Mouse (Mus musculus) embryonic facial prominence, embryonic 13.5 days (tissue): ENCODE results near the gene Fam193a. TPM values are rescaled to one million over a fixed set of nuclear protein-coding genes. Genes with fewer than 3 reads are reported as not detected.

ENCODE experiments used
- ATAC-seq: fragments of 200-750 bp; cut with Nextera tagmentation; 2 replicates; pipeline ENCODE4 v1.8.0; 2017; ENCODE audit warnings: low read depth; ENCODE audit not compliant: insufficient number of reproducible peaks, insufficient read depth, low FRiP score, low TSS enrichment
- H3K27ac ChIP-seq: fragments of 300-500 bp; sonication (generic); 2 replicates; pipeline ENCODE4 v1.5.1; 2015; ENCODE audit warnings: moderate library complexity, mild to moderate bottlenecking, inconsistent platforms
- H3K27me3 ChIP-seq: fragments of 300-500 bp; sonication (generic); 2 replicates; pipeline ENCODE4 v1.6.1; 2015; ENCODE audit warnings: mild to moderate bottlenecking, inconsistent platforms
- H3K36me3 ChIP-seq: fragments of 300-500 bp; sonication (generic); 2 replicates; pipeline ENCODE4 v1.6.1; 2015; ENCODE audit warnings: mild to moderate bottlenecking, inconsistent platforms
- H3K4me1 ChIP-seq: fragments of 300-500 bp; sonication (generic); 2 replicates; pipeline ENCODE4 v1.6.1; 2015; ENCODE audit warnings: inconsistent platforms
- H3K4me2 ChIP-seq: fragments of 300-500 bp; sonication (generic); 2 replicates; pipeline ENCODE4 v1.6.1; 2015; ENCODE audit warnings: moderate library complexity, mild to moderate bottlenecking, inconsistent platforms
- H3K4me3 ChIP-seq: fragments of 300-500 bp; sonication (generic); 2 replicates; pipeline ENCODE4 v1.5.1; 2015; ENCODE audit warnings: mild to moderate bottlenecking, inconsistent platforms
- H3K9ac ChIP-seq: fragments of 300-500 bp; sonication (generic); 2 replicates; pipeline ENCODE4 v1.6.1; 2015; ENCODE audit warnings: mild to moderate bottlenecking, inconsistent platforms
- H3K9me3 ChIP-seq: fragments of 300-500 bp; sonication (generic); 2 replicates; pipeline ENCODE4 v1.6.1; 2016; ENCODE audit warnings: inconsistent platforms
- WGBS: fragments of 180-500 bp; shearing (Covaris S2); methylation state at CpG from one replicate; pipeline ENCODE4 v1.1.7; 2015; ENCODE audit warnings: mixed read lengths; 5-methylcytosine and 5-hydroxymethylcytosine counted together
- polyA plus RNA-seq: library from polyadenylated mRNA; unstranded; fragments of >200 nt; fragmentation: Nextera tagmentation; extraction: Ambion mirVana; gene quantifications from 2 replicates; pipeline ENCODE4 v1.2.1, GENCODE M21; 2015

Fam193a gene
- polyA plus RNA-seq, 1 experiment from 2014 or later, result 17.7 TPM

- Histone ChIP-seq H3K9me3 (no peaks in the 10 kb centered on the region), H3K4me1 (no peaks in the 10 kb centered on the region), H3K4me2 (no peak overlapping the region), H3K4me3 (no peak overlapping the region), H3K27ac (no peak overlapping the region), H3K9ac (no peak overlapping the region), H3K36me3 (peaks cover 95% of the 10 kb centered on the region), H3K27me3 (no peaks in the 10 kb centered on the region)
- 92% methylated on average over 3 of the region's 3 CpGs for WGBS
- ATAC-seq, result no peak
Measured at GRCm38 (mm10) chr5:34352084-34352631, 17.6 kb upstream of the Fam193a start.

GRCm38 (mm10) chr5:34360261-34360660 lies 9.5 kb upstream of the Fam193a start:
- Histone ChIP-seq H3K27me3 (no peaks in the 10 kb centered on the region), H3K4me1 (no peaks in the 10 kb centered on the region), H3K9me3 (no peaks in the 10 kb centered on the region), H3K27ac (no peak overlapping the region), H3K4me2 (no peak overlapping the region), H3K9ac (no peak overlapping the region), H3K4me3 (no peak overlapping the region), H3K36me3 (peaks cover 76% of the 10 kb centered on the region)
- WGBS, result 92% methylated on average over 3 of the region's 3 CpGs
- ATAC-seq, result no peak

- no peaks in the 10 kb centered on the region for H3K9me3 ChIP-seq
- H3K27me3 ChIP-seq, result no peaks in the 10 kb centered on the region
- no peak overlapping the region for H3K4me2 ChIP-seq
- ATAC-seq, result no peak
- H3K36me3 ChIP-seq, result peaks cover 54% of the 10 kb centered on the region
- H3K9ac ChIP-seq, result no peak overlapping the region
- no peak overlapping the region for H3K4me3 ChIP-seq
- no peak overlapping the region for H3K27ac ChIP-seq
- H3K4me1 ChIP-seq, result no peaks in the 10 kb centered on the region
Measured at GRCm38 (mm10) chr5:34363115-34363514, 6.6 kb upstream of the Fam193a start.

- H3K27me3 ChIP-seq, result no peaks in the 10 kb centered on the region
- H3K9ac ChIP-seq, result peak overlapping the region; percentile 83
- H3K4me1 ChIP-seq, result peaks cover 18% of the 10 kb centered on the region
- H3K4me2 ChIP-seq, result peak overlapping the region; percentile 64
- 69% methylated on average over 7 of the region's 7 CpGs for WGBS
- peak overlapping the region; percentile 81 for H3K27ac ChIP-seq
- no peaks in the 10 kb centered on the region for H3K9me3 ChIP-seq
- H3K36me3 ChIP-seq, result peaks cover 12% of the 10 kb centered on the region
- H3K4me3 ChIP-seq, result peak overlapping the region; percentile 92
- no peak for ATAC-seq
Measured at GRCm38 (mm10) chr5:34368551-34369290, 1.0 kb upstream of the Fam193a start.

- Histone ChIP-seq H3K4me3 (peak overlapping the region; percentile 92), H3K27ac (peak overlapping the region; percentile 73), H3K4me2 (peak overlapping the region; percentile 66), H3K9ac (peak overlapping the region; percentile 97), H3K36me3 (peaks cover 3% of the 10 kb centered on the region; the same call in 1 of the 2 replicates), H3K9me3 (no peaks in the 10 kb centered on the region), H3K27me3 (no peaks in the 10 kb centered on the region), H3K4me1 (peaks cover 18% of the 10 kb centered on the region)
- WGBS, result under 1% methylated on average over 59 of the region's 114 CpGs
- no peak for ATAC-seq
Measured at GRCm38 (mm10) chr5:34370022-34370823, 490 bp downstream of the Fam193a start.

- 24% methylated on average over 8 of the region's 8 CpGs for WGBS
- H3K27me3 ChIP-seq, result no peaks in the 10 kb centered on the region
- no peaks in the 10 kb centered on the region for H3K9me3 ChIP-seq
- peak overlapping the region; percentile 92 for H3K4me3 ChIP-seq
- peak overlapping the region; percentile 66 for H3K4me2 ChIP-seq
- ATAC-seq, result no peak
- H3K4me1 ChIP-seq, result peaks cover 18% of the 10 kb centered on the region
- H3K27ac ChIP-seq, result 0 out of 2 replicates have a peak overlapping the region, but pooled peaks have one; percentile 73
- H3K36me3 ChIP-seq, result no peaks in the 10 kb centered on the region
- H3K9ac ChIP-seq, result peak overlapping the region; percentile 97
Measured at GRCm38 (mm10) chr5:34370840-34371239, 1.1 kb downstream of the Fam193a start.

- Histone ChIP-seq H3K27ac (no peak overlapping the region), H3K36me3 (no peaks in the 10 kb centered on the region), H3K9me3 (no peaks in the 10 kb centered on the region), H3K27me3 (no peaks in the 10 kb centered on the region), H3K4me3 (no peak overlapping the region), H3K9ac (no peak overlapping the region), H3K4me2 (peak overlapping the region; percentile 28), H3K4me1 (peaks cover 18% of the 10 kb centered on the region)
- no peak for ATAC-seq
Measured at GRCm38 (mm10) chr5:34372141-34372540, 2.4 kb downstream of the Fam193a start.

GRCm38 (mm10) chr5:34372541-34372940 lies 2.8 kb downstream of the Fam193a start:
- no peak for ATAC-seq
- no peak overlapping the region for H3K9ac ChIP-seq
- H3K9me3 ChIP-seq, result no peaks in the 10 kb centered on the region
- H3K27ac ChIP-seq, result no peak overlapping the region
- peak overlapping the region; percentile 28; the same call in 1 of the 2 replicates for H3K4me2 ChIP-seq
- peaks cover 18% of the 10 kb centered on the region for H3K4me1 ChIP-seq
- H3K27me3 ChIP-seq, result no peaks in the 10 kb centered on the region
- no peak overlapping the region for H3K4me3 ChIP-seq
- no peaks in the 10 kb centered on the region for H3K36me3 ChIP-seq

GRCm38 (mm10) chr5:34378787-34379186 lies 9.1 kb downstream of the Fam193a start:
- Histone ChIP-seq H3K36me3 (no peaks in the 10 kb centered on the region), H3K4me1 (no peaks in the 10 kb centered on the region), H3K4me2 (no peak overlapping the region), H3K4me3 (no peak overlapping the region), H3K9me3 (no peaks in the 10 kb centered on the region), H3K27ac (no peak overlapping the region), H3K27me3 (no peaks in the 10 kb centered on the region), H3K9ac (no peak overlapping the region)
- ATAC-seq, result no peak

GRCm38 (mm10) chr5:34381700-34382099 lies 12.0 kb downstream of the Fam193a start:
- H3K27me3 ChIP-seq, result no peaks in the 10 kb centered on the region
- H3K4me1 ChIP-seq, result no peaks in the 10 kb centered on the region
- ATAC-seq, result no peak
- H3K9ac ChIP-seq, result no peak overlapping the region
- 89% methylated on average over 2 of the region's 2 CpGs for WGBS
- H3K9me3 ChIP-seq, result no peaks in the 10 kb centered on the region
- H3K4me3 ChIP-seq, result no peak overlapping the region
- H3K27ac ChIP-seq, result no peak overlapping the region
- H3K36me3 ChIP-seq, result peaks cover 10% of the 10 kb centered on the region
- no peak overlapping the region for H3K4me2 ChIP-seq

- peaks cover 10% of the 10 kb centered on the region for H3K36me3 ChIP-seq
- H3K4me2 ChIP-seq, result no peak overlapping the region
- no peak overlapping the region for H3K4me3 ChIP-seq
- no peaks in the 10 kb centered on the region for H3K9me3 ChIP-seq
- no peaks in the 10 kb centered on the region for H3K4me1 ChIP-seq
- H3K27me3 ChIP-seq, result no peaks in the 10 kb centered on the region
- ATAC-seq, result no peak
- 98% methylated on average over 5 of the region's 5 CpGs for WGBS
- no peak overlapping the region for H3K27ac ChIP-seq
- H3K9ac ChIP-seq, result no peak overlapping the region
Measured at GRCm38 (mm10) chr5:34385616-34386015, 15.9 kb downstream of the Fam193a start.

- Histone ChIP-seq H3K9me3 (no peaks in the 10 kb centered on the region), H3K36me3 (peaks cover 10% of the 10 kb centered on the region), H3K4me1 (no peaks in the 10 kb centered on the region), H3K9ac (no peak overlapping the region), H3K4me3 (no peak overlapping the region), H3K27me3 (no peaks in the 10 kb centered on the region), H3K4me2 (no peak overlapping the region), H3K27ac (no peak overlapping the region)
- no peak for ATAC-seq
- WGBS, result 95% methylated on average over 2 of the region's 2 CpGs
Measured at GRCm38 (mm10) chr5:34386744-34387143, 17.0 kb downstream of the Fam193a start.
